Mouse (Mus musculus) Muller cell, postnatal 12 days (primary cell): ENCODE measurements around the gene Slc44a5.

ENCODE experiments used
- DNase-seq: peaks from one replicate; pipeline ENCODE4 v3.0.0-alpha.2; 2015; ENCODE audit errors: inconsistent ontology term

Slc44a5 gene

GRCm38 (mm10) chr3:154165882-154166281 lies 192.6 kb downstream of the Slc44a5 start:
- DNase-seq = no peak

- peak; percentile 57 for DNase-seq
Observed at GRCm38 (mm10) chr3:154171881-154172592, 198.8 kb downstream of the Slc44a5 start.

- no peak for DNase-seq
Observed at GRCm38 (mm10) chr3:154172593-154172965, 199.3 kb downstream of the Slc44a5 start.

- peak; percentile 7 for DNase-seq
Observed at GRCm38 (mm10) chr3:154173556-154173955, 200.3 kb downstream of the Slc44a5 start.

GRCm38 (mm10) chr3:154174031-154174430 lies 200.8 kb downstream of the Slc44a5 start:
- DNase-seq = no peak

GRCm38 (mm10) chr3:154174766-154175165 lies 201.5 kb downstream of the Slc44a5 start:
- DNase-seq = no peak

- peak; percentile 12 for DNase-seq
Observed at GRCm38 (mm10) chr3:154177665-154178305, 204.5 kb downstream of the Slc44a5 start.

- no peak for DNase-seq
Observed at GRCm38 (mm10) chr3:154179423-154179920, 206.2 kb downstream of the Slc44a5 start.

- no peak for DNase-seq
Observed at GRCm38 (mm10) chr3:154182987-154183386, 209.8 kb downstream of the Slc44a5 start.

GRCm38 (mm10) chr3:154183957-154184356 lies 210.7 kb downstream of the Slc44a5 start:
- DNase-seq = no peak

GRCm38 (mm10) chr3:154188668-154189067 lies 215.4 kb downstream of the Slc44a5 start:
- DNase-seq = no peak

GRCm38 (mm10) chr3:154192328-154193030 lies 219.2 kb downstream of the Slc44a5 start:
- no peak for DNase-seq

GRCm38 (mm10) chr3:154193189-154193840 lies 220.1 kb downstream of the Slc44a5 start:
- no peak for DNase-seq

GRCm38 (mm10) chr3:154200422-154200828 lies 227.2 kb downstream of the Slc44a5 start:
- DNase-seq = peak; percentile 55

- DNase-seq = no peak
Observed at GRCm38 (mm10) chr3:154201796-154202195, 228.6 kb downstream of the Slc44a5 start.

- DNase-seq = no peak
Observed at GRCm38 (mm10) chr3:154202383-154202782, 229.1 kb downstream of the Slc44a5 start.

GRCm38 (mm10) chr3:154208479-154208878 lies 235.2 kb downstream of the Slc44a5 start:
- no peak for DNase-seq

- DNase-seq = no peak
Observed at GRCm38 (mm10) chr3:154209201-154209754, 236.0 kb downstream of the Slc44a5 start.

GRCm38 (mm10) chr3:154209776-154210430 lies 236.7 kb downstream of the Slc44a5 start:
- no peak for DNase-seq

GRCm38 (mm10) chr3:154210431-154211055 lies 237.3 kb downstream of the Slc44a5 start:
- DNase-seq = no peak

- no peak for DNase-seq
Observed at GRCm38 (mm10) chr3:154212551-154212950, 239.3 kb downstream of the Slc44a5 start.
